Comparison of ENCODE assay signal across 8 mouse cellular contexts in the genomic region with DNA sequence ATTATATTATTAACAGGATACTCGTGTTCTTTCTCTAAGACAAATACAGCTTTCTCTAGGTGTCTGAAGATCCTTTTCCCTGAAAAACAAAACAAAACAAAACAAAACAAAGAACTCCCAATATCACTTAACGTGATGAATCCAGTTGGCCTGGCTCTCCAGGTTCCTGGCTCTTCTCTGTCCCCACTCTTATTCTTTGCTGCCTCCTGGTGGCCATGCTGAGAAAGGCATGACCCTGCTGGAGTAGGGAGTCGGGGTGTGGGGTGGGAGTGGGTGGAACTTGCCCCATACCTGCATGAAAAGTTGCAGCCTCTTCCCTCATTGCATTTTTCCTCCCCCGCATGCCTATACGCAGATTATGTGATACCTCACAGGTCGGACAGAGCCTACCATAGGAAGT. TPM values are rescaled to one million over a fixed set of nuclear protein-coding genes. Genes with fewer than 3 reads are reported as not detected.
DNase-seq lines count a peak whose midpoint lies in the region; ATAC-seq lines count a peak whose summit lies in the region.

No protein-coding gene starts in this region.

- H3K36me3 ChIP-seq in hindbrain, embryonic 10.5 days = no peaks in the 10 kb centered on the region
- H3K36me3 ChIP-seq in hindbrain, embryonic 16.5 days (ENCODE audit: control insufficient read depth, insufficient read depth, low read length) = no peaks in the 10 kb centered on the region
- H3K36me3 ChIP-seq in hindbrain, embryonic 14.5 days (replicated peaks; ENCODE audit: control insufficient read depth, insufficient read depth) = no peaks in the 10 kb centered on the region
- no peaks in the 10 kb centered on the region for H3K36me3 ChIP-seq in midbrain, embryonic 14.5 days (ENCODE audit: control insufficient read depth, insufficient read depth, low read length)

- H3K4me1 ChIP-seq in hindbrain, embryonic 10.5 days (replicated peaks) = no peaks in the 10 kb centered on the region
- H3K4me1 ChIP-seq in hindbrain, embryonic 16.5 days (ENCODE audit: control insufficient read depth, insufficient read depth, low read depth, low read length) = no peaks in the 10 kb centered on the region
- H3K4me1 ChIP-seq in hindbrain, embryonic 14.5 days (replicated peaks; ENCODE audit: control insufficient read depth, insufficient read depth, low read length) = no peaks in the 10 kb centered on the region
- H3K4me1 ChIP-seq in midbrain, embryonic 14.5 days (ENCODE audit: control insufficient read depth, insufficient read depth, low read length) = no peaks in the 10 kb centered on the region

- WGBS in hindbrain, embryonic 10.5 days = 10% methylated on average over 6 of the region's 6 CpGs
- WGBS in hindbrain, embryonic 16.5 days = 6% methylated on average over 6 of the region's 6 CpGs
- WGBS in hindbrain, embryonic 14.5 days = 8% methylated on average over 6 of the region's 6 CpGs
- WGBS in midbrain, embryonic 14.5 days = 18% methylated on average over 6 of the region's 6 CpGs

- peak; percentile 78 for DNase-seq in hindbrain, embryonic 10.5 days (ENCODE audit: low spot score)
- peak; percentile 66 for DNase-seq in cerebellum, adult 11 months
- DNase-seq in hindbrain, embryonic 14.5 days (ENCODE audit: low spot score) = peak; percentile 76
- DNase-seq in layer of hippocampus, postnatal 25 days (ENCODE audit: extremely low spot score in 1 of 2, low spot score in 1 of 2) = peak; percentile 56 to 87
- DNase-seq in midbrain, embryonic 14.5 days = peak; percentile 82
- DNase-seq in spleen, postnatal 14 days (ENCODE audit: low spot score in 2 of 2) = peak; percentile 65 to 83

- no peak for ATAC-seq in hindbrain, embryonic 16.5 days
- ATAC-seq in frontal cortex, adult (ENCODE audit: low TSS enrichment) = peak; percentile 88
- ATAC-seq in hindbrain, embryonic 14.5 days (ENCODE audit: low FRiP score) = no peak
- no peak for ATAC-seq in midbrain, embryonic 14.5 days (ENCODE audit: low FRiP score, low TSS enrichment)

- H3K27ac ChIP-seq in hindbrain, embryonic 10.5 days = no peak overlapping the region
- H3K27ac ChIP-seq in hindbrain, embryonic 16.5 days (ENCODE audit: low read depth, low read length) = no peak overlapping the region
- no peak overlapping the region for H3K27ac ChIP-seq in hindbrain, embryonic 14.5 days
- H3K27ac ChIP-seq in midbrain, embryonic 14.5 days (replicated peaks; ENCODE audit: low read depth, low read length) = no peak overlapping the region

- no peak overlapping the region for H3K4me3 ChIP-seq in hindbrain, embryonic 10.5 days
- no peak overlapping the region for H3K4me3 ChIP-seq in hindbrain, embryonic 16.5 days (ENCODE audit: low read length)
- H3K4me3 ChIP-seq in hindbrain, embryonic 14.5 days (replicated peaks; ENCODE audit: low read length) = no peak overlapping the region
- no peak overlapping the region for H3K4me3 ChIP-seq in midbrain, embryonic 14.5 days (replicated peaks; ENCODE audit: low read depth, low read length)

- no peaks in the 10 kb centered on the region for H3K9me3 ChIP-seq in hindbrain, embryonic 10.5 days
- H3K9me3 ChIP-seq in hindbrain, embryonic 16.5 days (ENCODE audit: control insufficient read depth, low read length) = no peaks in the 10 kb centered on the region
- H3K9me3 ChIP-seq in hindbrain, embryonic 14.5 days (ENCODE audit: control insufficient read depth, low read length) = no peaks in the 10 kb centered on the region
- no peaks in the 10 kb centered on the region for H3K9me3 ChIP-seq in midbrain, embryonic 14.5 days (ENCODE audit: control insufficient read depth, low read length)

- peaks cover 9% of the 10 kb centered on the region; the same call in 1 of the 2 replicates for H3K27me3 ChIP-seq in hindbrain, embryonic 10.5 days (ENCODE audit: insufficient read depth, poor library complexity, severe bottlenecking)
- H3K27me3 ChIP-seq in hindbrain, embryonic 16.5 days (replicated peaks; ENCODE audit: control insufficient read depth, insufficient read depth, low read length) = no peaks in the 10 kb centered on the region; the same call in 1 of the 2 replicates
- no peaks in the 10 kb centered on the region for H3K27me3 ChIP-seq in hindbrain, embryonic 14.5 days (ENCODE audit: control insufficient read depth, insufficient read depth, low read length)
- H3K27me3 ChIP-seq in midbrain, embryonic 14.5 days (ENCODE audit: control insufficient read depth, insufficient read depth, low read length) = no peaks in the 10 kb centered on the region

- H3K9ac ChIP-seq in hindbrain, embryonic 16.5 days (ENCODE audit: low read depth, low read length) = no peak overlapping the region
- H3K9ac ChIP-seq in hindbrain, embryonic 14.5 days = no peak overlapping the region
- no peak overlapping the region for H3K9ac ChIP-seq in midbrain, embryonic 14.5 days (replicated peaks; ENCODE audit: low read length)

- H3K4me2 ChIP-seq in hindbrain, embryonic 16.5 days (ENCODE audit: low read length) = no peak overlapping the region
- no peak overlapping the region for H3K4me2 ChIP-seq in hindbrain, embryonic 14.5 days (replicated peaks)
- H3K4me2 ChIP-seq in midbrain, embryonic 14.5 days (ENCODE audit: low read length) = no peak overlapping the region

RNA-seq across cellular contexts. Expression of gene Gm29776, which starts 2.7 kb away (rescaled TPM):
- polyA plus RNA-seq in hindbrain, embryonic 10.5 days (2016; fragmentation: Nextera tagmentation; extraction: Ambion mirVana) = 0.14 TPM in 2 replicates
- polyA plus RNA-seq in hindbrain, embryonic 16.5 days (2015; fragmentation: Nextera tagmentation; extraction: Ambion mirVana) = 0.28 and 0.34 TPM in 2 replicates
- polyA plus RNA-seq in hindbrain, embryonic 14.5 days (2014; fragmentation: Nextera tagmentation; extraction: Ambion mirVana) = 0.21 and 0.29 TPM in 2 replicates
- not detected for total RNA-seq in layer of hippocampus, postnatal 25 days (2021)
- polyA plus RNA-seq in midbrain, embryonic 14.5 days (2014; fragmentation: Nextera tagmentation; extraction: Ambion mirVana) = 0.20 TPM in 2 replicates

RNA-seq across cellular contexts. Expression of gene Cebpe, which starts 10.7 kb away (rescaled TPM):
- polyA plus RNA-seq in hindbrain, embryonic 10.5 days (2016; fragmentation: Nextera tagmentation; extraction: Ambion mirVana) = not detected in 2 replicates
- polyA plus RNA-seq in hindbrain, embryonic 16.5 days (2015; fragmentation: Nextera tagmentation; extraction: Ambion mirVana) = not detected in 2 replicates
- not detected in 2 replicates for polyA plus RNA-seq in hindbrain, embryonic 14.5 days (2014; fragmentation: Nextera tagmentation; extraction: Ambion mirVana)
- total RNA-seq in layer of hippocampus, postnatal 25 days (2021) = not detected
- not detected in 2 replicates for polyA plus RNA-seq in midbrain, embryonic 14.5 days (2014; fragmentation: Nextera tagmentation; extraction: Ambion mirVana)

RNA-seq across cellular contexts. Expression of gene Acin1, which starts 14.6 kb away (rescaled TPM):
- 130 and 147 TPM in 2 replicates for polyA plus RNA-seq in hindbrain, embryonic 10.5 days (2016; fragmentation: Nextera tagmentation; extraction: Ambion mirVana)
- 89.5 and 98.2 TPM in 2 replicates for polyA plus RNA-seq in hindbrain, embryonic 16.5 days (2015; fragmentation: Nextera tagmentation; extraction: Ambion mirVana)
- polyA plus RNA-seq in hindbrain, embryonic 14.5 days (2014; fragmentation: Nextera tagmentation; extraction: Ambion mirVana) = 98.2 and 99.1 TPM in 2 replicates
- total RNA-seq in layer of hippocampus, postnatal 25 days (2021) = 100 to 1,000 TPM; 172 to 215 TPM
- 128 and 143 TPM in 2 replicates for polyA plus RNA-seq in midbrain, embryonic 14.5 days (2014; fragmentation: Nextera tagmentation; extraction: Ambion mirVana)

RNA-seq across cellular contexts. Expression of gene 1700123O20Rik, which starts 15.3 kb away (rescaled TPM):
- 108 and 116 TPM in 2 replicates for polyA plus RNA-seq in hindbrain, embryonic 10.5 days (2016; fragmentation: Nextera tagmentation; extraction: Ambion mirVana)
- polyA plus RNA-seq in hindbrain, embryonic 16.5 days (2015; fragmentation: Nextera tagmentation; extraction: Ambion mirVana) = 68.2 and 69.1 TPM in 2 replicates
- 67.1 and 71.2 TPM in 2 replicates for polyA plus RNA-seq in hindbrain, embryonic 14.5 days (2014; fragmentation: Nextera tagmentation; extraction: Ambion mirVana)
- 10 to 100 TPM; 27.3 to 28.7 TPM for total RNA-seq in layer of hippocampus, postnatal 25 days (2021)
- polyA plus RNA-seq in midbrain, embryonic 14.5 days (2014; fragmentation: Nextera tagmentation; extraction: Ambion mirVana) = 74.0 and 79.1 TPM in 2 replicates
